8 mouse cellular contexts compared by ENCODE assay signal in the genomic region with DNA sequence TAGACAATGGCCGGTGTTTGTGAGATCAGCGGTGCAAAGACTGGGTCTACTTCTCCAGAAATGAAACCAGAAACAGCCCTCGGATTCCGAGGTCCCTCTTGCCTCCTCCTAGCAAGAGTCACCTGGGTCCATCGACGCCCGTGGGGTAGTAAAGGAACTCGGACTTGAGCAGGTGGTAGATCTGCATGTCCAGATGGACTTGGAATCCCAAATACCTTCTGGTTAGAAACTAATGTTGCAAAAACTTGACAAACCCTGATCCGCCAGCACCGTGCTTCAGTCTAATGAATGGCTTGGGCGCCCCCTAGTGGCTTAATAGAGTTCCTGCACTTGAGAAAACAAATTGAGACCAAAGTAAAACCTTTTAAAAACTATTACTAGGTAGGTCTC.
DNase-seq lines count a peak whose midpoint lies in the region; ATAC-seq lines count a peak whose summit lies in the region.

No protein-coding gene starts in this region.

- no peak overlapping the region for H3K9ac ChIP-seq in forebrain, embryonic 13.5 days
- no peak overlapping the region for H3K9ac ChIP-seq in neural tube, embryonic 15.5 days (replicated peaks)

- peak; percentile 48 for DNase-seq in ES-CJ7 (ENCODE audit: low read depth, low spot score)
- peak; percentile 74 to 81 for DNase-seq in heart, postnatal 14 days
- peak; percentile 80 for DNase-seq in layer of hippocampus, adult 11-12 months (ENCODE audit: low spot score)
- peak; percentile 60 to 66 for DNase-seq in lung, adult 18-20 months
- peak; percentile 80 for DNase-seq in testis, postnatal 10 days (ENCODE audit: low spot score)

- peaks cover 15% of the 10 kb centered on the region for H3K27me3 ChIP-seq in forebrain, embryonic 13.5 days
- no peaks in the 10 kb centered on the region for H3K27me3 ChIP-seq in neural tube, embryonic 15.5 days (replicated peaks)

- H3K4me1 ChIP-seq in forebrain, embryonic 13.5 days: peaks cover 6% of the 10 kb centered on the region; the same call in 1 of the 2 replicates
- H3K4me1 ChIP-seq in neural tube, embryonic 15.5 days: peaks cover 6% of the 10 kb centered on the region; the same call in 1 of the 2 replicates

- peak overlapping the region; percentile 36 for H3K4me3 ChIP-seq in forebrain, embryonic 13.5 days
- H3K4me3 ChIP-seq in neural tube, embryonic 15.5 days (replicated peaks): peak overlapping the region; percentile 40

- WGBS in forebrain, embryonic 13.5 days: 2% methylated on average over 11 of the region's 11 CpGs
- WGBS in neural tube, embryonic 15.5 days: 2% methylated on average over 11 of the region's 11 CpGs

- H3K9me3 ChIP-seq in forebrain, embryonic 13.5 days (replicated peaks): no peaks in the 10 kb centered on the region
- no peaks in the 10 kb centered on the region for H3K9me3 ChIP-seq in neural tube, embryonic 15.5 days (replicated peaks)

- no peaks in the 10 kb centered on the region for H3K36me3 ChIP-seq in forebrain, embryonic 13.5 days (ENCODE audit: poor library complexity, severe bottlenecking)
- no peaks in the 10 kb centered on the region for H3K36me3 ChIP-seq in neural tube, embryonic 15.5 days

- H3K4me2 ChIP-seq in forebrain, embryonic 13.5 days: peak overlapping the region; percentile 62
- H3K4me2 ChIP-seq in neural tube, embryonic 15.5 days: peak overlapping the region; percentile 61

- ATAC-seq in cerebellum, adult (ENCODE audit: insufficient number of reproducible peaks, low FRiP score, low TSS enrichment): peak; percentile 80
- peak; percentile 83 for ATAC-seq in forebrain, embryonic 13.5 days
- ATAC-seq in neural tube, embryonic 15.5 days (ENCODE audit: low FRiP score): peak; percentile 75

- no peak overlapping the region for H3K27ac ChIP-seq in forebrain, embryonic 13.5 days
- no peak overlapping the region for H3K27ac ChIP-seq in neural tube, embryonic 15.5 days (replicated peaks)

- intact Hi-C loops in heart, postnatal 14 days (cut with DNase I): loop anchor here (1.0 to 5.0 kb wide), 3 partner anchors 261 to 643 kb away; no protein-coding TSS in a partner anchor
